ENCODE assay signal across 8 mouse cellular contexts in the genomic region with DNA sequence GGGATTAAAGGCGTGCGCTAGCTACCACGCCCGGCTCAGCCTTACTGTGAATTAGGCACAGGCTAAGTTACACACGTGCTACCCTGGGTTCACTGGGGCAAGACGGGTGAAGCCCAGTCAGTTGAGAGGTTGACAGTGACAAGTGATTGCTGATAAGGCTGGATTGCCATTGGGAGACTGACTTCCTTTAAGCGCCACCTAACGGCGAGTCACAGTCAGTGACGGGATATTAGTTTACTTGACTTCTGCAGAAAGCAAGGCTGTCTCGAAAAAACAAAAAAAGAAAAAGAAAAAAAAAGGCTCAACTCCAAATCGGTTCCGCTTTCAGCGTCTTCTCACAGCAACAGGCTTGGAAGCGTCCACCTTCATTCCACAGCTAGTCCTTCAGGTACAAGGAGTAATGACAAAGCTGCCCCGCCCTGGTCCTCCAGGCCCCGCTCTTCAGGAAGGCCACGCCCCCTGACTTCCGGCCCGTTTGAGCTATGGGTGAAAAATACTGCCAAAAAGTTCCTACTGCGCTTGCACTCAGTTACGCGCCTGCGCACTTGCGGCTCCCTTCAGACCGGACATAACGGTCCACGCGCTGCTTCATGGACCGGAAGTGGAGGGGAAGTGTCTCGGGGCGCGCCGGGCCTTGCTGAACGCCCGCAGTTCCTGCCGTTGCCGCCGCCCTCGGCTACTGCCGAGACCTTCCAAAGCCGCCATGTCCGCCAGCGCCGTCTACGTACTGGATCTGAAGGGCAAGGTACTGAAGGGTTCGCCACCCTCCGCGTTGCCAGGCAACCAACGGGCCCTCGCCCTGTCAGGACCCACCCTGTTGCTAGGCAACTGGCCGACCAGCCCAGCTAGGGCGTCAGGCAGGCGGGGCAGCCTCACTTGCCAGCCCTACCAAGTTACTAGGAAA. TPM values are rescaled to one million over a fixed set of nuclear protein-coding genes. Genes with fewer than 3 reads are reported as not detected.
DNase-seq lines count a peak whose midpoint lies in the region; ATAC-seq and TF ChIP-seq lines count a peak whose summit lies in the region.

A gene (plus strand): TSS at position 520 of the 904 bp plus-strand sequence.

- peak; percentile 100 for DNase-seq in 3T3-L1 (ENCODE audit: low read depth, low spot score)
- peak; percentile 75 to 94 for DNase-seq in adrenal gland, postnatal 4 days (ENCODE audit: low spot score in 2 of 2)
- DNase-seq in embryonic facial prominence, embryonic 14.5 days (ENCODE audit: low spot score), result peak; percentile 100
- DNase-seq in heart, adult 2 months, result peak; percentile 95 to 99
- DNase-seq in kidney, adult 8-10 months, result peak; percentile 98
- DNase-seq in spleen, postnatal 10 days (ENCODE audit: low spot score in 2 of 2), result peak; percentile 97 to 99

- intact Hi-C loops in heart, adult 2 months (cut with DNase I), result loop anchor here (5.0 kb wide), 2 partner anchors 62 to 128 kb away; no protein-coding TSS in a partner anchor

- peak within 1 kb of the TSS; percentile 52 for H3K4me2 ChIP-seq in embryonic facial prominence, embryonic 14.5 days (ENCODE audit: low read depth, low read length)
- peak within 1 kb of the TSS; percentile 73 for H3K4me2 ChIP-seq in limb, embryonic 13.5 days (replicated peaks)
- H3K4me2 ChIP-seq in midbrain, embryonic 16.5 days (ENCODE audit: low read length), result peak within 1 kb of the TSS; percentile 80

- H3K4me3 ChIP-seq in embryonic facial prominence, embryonic 14.5 days (ENCODE audit: low read depth, low read length), result peak within 1 kb of the TSS; percentile 51
- peak within 1 kb of the TSS; percentile 71 for H3K4me3 ChIP-seq in heart, adult 2 months
- peak within 1 kb of the TSS; percentile 63 for H3K4me3 ChIP-seq in limb, embryonic 13.5 days
- H3K4me3 ChIP-seq in midbrain, embryonic 16.5 days (ENCODE audit: low read depth, low read length), result peak within 1 kb of the TSS; percentile 82

- no peaks in the 10 kb centered on the region for H3K36me3 ChIP-seq in embryonic facial prominence, embryonic 14.5 days (ENCODE audit: control insufficient read depth, insufficient read depth, low read length)
- no peaks in the 10 kb centered on the region; the same call in none of the 2 replicates for H3K36me3 ChIP-seq in heart, adult 2 months (ENCODE audit: control insufficient read depth, insufficient read depth, low read length)
- peaks cover 12% of the 10 kb centered on the region for H3K36me3 ChIP-seq in limb, embryonic 13.5 days
- no peaks in the 10 kb centered on the region for H3K36me3 ChIP-seq in midbrain, embryonic 16.5 days (ENCODE audit: control insufficient read depth, insufficient read depth, low read length)

- under 1% methylated on average over 33 of the region's 54 CpGs for WGBS in embryonic facial prominence, embryonic 14.5 days
- WGBS in heart, adult 2 months, result under 1% methylated on average over 54 of the region's 54 CpGs
- WGBS in limb, embryonic 13.5 days, result under 1% methylated on average over 54 of the region's 54 CpGs
- WGBS in midbrain, embryonic 16.5 days, result under 1% methylated on average over 54 of the region's 54 CpGs

- H3K79me2 ChIP-seq in heart, adult 2 months (replicated peaks; ENCODE audit: control insufficient read depth, insufficient read depth, low read length), result peaks cover 5% of the 10 kb centered on the region

- H3K9me3 ChIP-seq in embryonic facial prominence, embryonic 14.5 days (ENCODE audit: control insufficient read depth, low read length), result no peaks in the 10 kb centered on the region
- H3K9me3 ChIP-seq in limb, embryonic 13.5 days, result no peaks in the 10 kb centered on the region
- no peaks in the 10 kb centered on the region for H3K9me3 ChIP-seq in midbrain, embryonic 16.5 days (replicated peaks; ENCODE audit: control insufficient read depth, low read length, poor library complexity, severe bottlenecking)

- peak; percentile 85 for TF ChIP-seq CTCF in heart, adult 2 months (IDR thresholded peaks at IDR 0.05)

- H3K4me1 ChIP-seq in embryonic facial prominence, embryonic 14.5 days (ENCODE audit: control insufficient read depth, insufficient read depth, low read length), result 0 out of 2 replicates have a peak, but pooled peaks cover 3% of the 10 kb centered on the region
- H3K4me1 ChIP-seq in heart, adult 2 months (ENCODE audit: control insufficient read depth, insufficient read depth, low read length), result peaks cover 15% of the 10 kb centered on the region
- peaks cover 15% of the 10 kb centered on the region for H3K4me1 ChIP-seq in limb, embryonic 13.5 days
- peaks cover 18% of the 10 kb centered on the region for H3K4me1 ChIP-seq in midbrain, embryonic 16.5 days (ENCODE audit: control insufficient read depth, insufficient read depth, low read length)

- peak; percentile 84 for TF ChIP-seq POLR2A in heart, adult 2 months (IDR thresholded peaks at IDR 0.05; ENCODE audit: insufficient read depth, low read depth, low read length)

- TF ChIP-seq EP300 in heart, adult 2 months (IDR thresholded peaks at IDR 0.05; ENCODE audit: insufficient read depth, low read depth, low read length), result peak; percentile 80

- H3K27ac ChIP-seq in embryonic facial prominence, embryonic 14.5 days (replicated peaks; ENCODE audit: low read depth, low read length), result peak within 1 kb of the TSS; percentile 95
- peak within 1 kb of the TSS; percentile 92 for H3K27ac ChIP-seq in heart, adult 2 months
- H3K27ac ChIP-seq in limb, embryonic 13.5 days, result peak within 1 kb of the TSS; percentile 94
- peak within 1 kb of the TSS; percentile 97 for H3K27ac ChIP-seq in midbrain, embryonic 16.5 days (ENCODE audit: low read length)

- peak within 1 kb of the TSS; percentile 76 for H3K9ac ChIP-seq in embryonic facial prominence, embryonic 14.5 days (ENCODE audit: low read depth, low read length)
- peak within 1 kb of the TSS; percentile 88 for H3K9ac ChIP-seq in heart, adult 2 months (ENCODE audit: low read depth, low read length)
- peak within 1 kb of the TSS; percentile 71 for H3K9ac ChIP-seq in limb, embryonic 13.5 days
- H3K9ac ChIP-seq in midbrain, embryonic 16.5 days (ENCODE audit: low read depth, low read length), result peak within 1 kb of the TSS; percentile 83

- H3K27me3 ChIP-seq in embryonic facial prominence, embryonic 14.5 days (replicated peaks; ENCODE audit: control insufficient read depth, insufficient read depth, low read length), result no peaks in the 10 kb centered on the region
- no peaks in the 10 kb centered on the region for H3K27me3 ChIP-seq in heart, adult 2 months (ENCODE audit: control insufficient read depth, insufficient read depth, low read length)
- no peaks in the 10 kb centered on the region for H3K27me3 ChIP-seq in limb, embryonic 13.5 days
- no peaks in the 10 kb centered on the region for H3K27me3 ChIP-seq in midbrain, embryonic 16.5 days (ENCODE audit: control insufficient read depth, insufficient read depth, low read depth, low read length)

- ATAC-seq in embryonic facial prominence, embryonic 14.5 days (ENCODE audit: low read depth), result peak; percentile 96
- peak; percentile 98 for ATAC-seq in limb, embryonic 13.5 days (ENCODE audit: low FRiP score, low read depth)
- ATAC-seq in midbrain, embryonic 16.5 days, result peak; percentile 96

RNA-seq across cellular contexts. Expression of the gene that starts here (rescaled TPM):
- 10 to 100 TPM; 75.7 to 81.1 TPM for total RNA-seq in adrenal gland, postnatal 4 days (2021)
- 85.2 and 107 TPM in 2 replicates for polyA plus RNA-seq in embryonic facial prominence, embryonic 14.5 days (2014; fragmentation: Nextera tagmentation; extraction: Ambion mirVana)
- 10 to 100 TPM; 44.6 to 48.8 TPM for total RNA-seq in heart, adult 2 months (2021)
- polyA plus RNA-seq in heart, adult 2 months (2012; rRNA removed), result 74.3 and 77.0 TPM in 2 replicates
- polyA plus RNA-seq in limb, embryonic 13.5 days (2015; fragmentation: Nextera tagmentation; extraction: Ambion mirVana), result 127 and 132 TPM in 2 replicates
- polyA plus RNA-seq in midbrain, embryonic 16.5 days (2015; fragmentation: Nextera tagmentation; extraction: Ambion mirVana), result 288 and 297 TPM in 2 replicates

Comparison
In these comparisons a context has a peak if more than half of its experiments do, and no peak if none do; other contexts are left out.
1. Peak in every context shown above with its lines: DNase-seq, ATAC-seq, H3K4me3 ChIP-seq and H3K27ac ChIP-seq.